Mouse (Mus musculus) thymus, adult 2 months (tissue): ENCODE results near the gene Rps27l.

ENCODE experiments used
- CTCF ChIP-seq: fragments of 200-500 bp; IDR thresholded peaks from 2 replicates; pipeline ENCODE4 v1.5.1; 2012; ENCODE audit warnings: mild to moderate bottlenecking, control low read depth, low read length, moderate library complexity, borderline replicate concordance; ENCODE audit not compliant: control insufficient read depth, poor library complexity, insufficient read depth; ENCODE audit errors: extremely low read depth
- POLR2A ChIP-seq: fragments of 200-500 bp; IDR thresholded peaks from 2 replicates; pipeline ENCODE4 v1.6.1; 2012; ENCODE audit warnings: mild to moderate bottlenecking, low read length, control low read depth, moderate library complexity; ENCODE audit not compliant: control insufficient read depth, poor library complexity, insufficient read depth; ENCODE audit errors: extremely low read depth

DNA sequence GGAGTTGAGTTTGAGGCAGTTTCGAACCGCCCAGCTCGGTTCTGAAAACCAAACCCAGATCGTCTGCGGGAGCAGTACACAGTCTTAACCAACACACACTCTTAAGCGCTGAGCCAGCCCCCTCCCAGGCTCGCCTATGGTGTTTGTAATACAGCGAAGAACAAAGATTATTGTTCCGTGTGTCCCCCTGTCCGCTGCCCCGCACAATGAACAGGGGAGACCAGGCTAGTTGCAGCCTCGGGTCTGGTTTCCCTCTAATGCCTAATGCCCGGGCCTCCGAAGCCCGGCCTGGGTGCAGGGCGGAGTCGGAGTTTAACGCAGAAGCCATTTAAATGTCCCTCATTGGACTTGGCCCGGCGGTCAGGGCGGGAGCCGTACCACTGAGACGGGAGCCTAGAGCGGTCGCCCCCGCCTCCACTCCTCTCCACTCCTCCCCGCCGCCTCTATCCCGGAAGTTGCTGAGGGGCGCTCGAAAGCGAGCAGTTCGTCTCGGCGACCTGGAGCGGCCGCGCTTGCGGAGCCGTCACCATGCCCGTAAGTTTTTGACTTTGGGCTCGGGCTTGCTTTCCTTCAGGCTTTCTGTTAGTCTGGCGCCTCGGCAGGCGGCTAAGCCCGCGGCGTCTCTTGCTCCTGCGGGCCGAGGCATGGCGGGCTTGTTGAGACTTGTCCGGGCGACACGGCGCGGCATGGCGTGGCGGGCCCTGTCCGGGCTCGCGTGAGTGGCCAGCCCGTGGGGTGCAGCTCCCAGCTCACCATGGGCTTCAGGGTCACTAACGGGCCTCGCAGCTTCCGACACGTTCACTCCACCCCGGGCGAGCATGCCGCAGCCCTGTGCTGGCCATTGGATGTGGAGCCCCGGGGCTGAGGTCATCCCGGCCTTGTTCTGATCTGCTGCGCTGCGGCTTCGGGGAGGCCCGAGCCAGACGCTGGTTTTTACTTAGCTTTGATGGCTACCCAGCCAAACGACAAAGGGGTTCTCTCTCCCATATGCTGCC, at the start of gene Rps27l:
- TF ChIP-seq CTCF, result 0 out of 2 replicates have a peak, but pooled peaks have one; percentile 18
- TF ChIP-seq POLR2A, result peak; percentile 86
